Comparison of ENCODE assay signal across 19 mouse cellular contexts in genomic region chr4:13286276-13286910, GRCm38 (mm10).
DNase-seq lines count a peak whose midpoint lies in the region; ATAC-seq and TF ChIP-seq lines count a peak whose summit lies in the region.
"Had no signal": no experiment of that assay in that cellular context is flagged by ENCODE, and none has a peak within 500 bp of the region (broad histone marks: within the 10 kb centered on the region; RNA-seq: fewer than 3 reads in every experiment).

No protein-coding gene starts in this region.

- H3K4me3 ChIP-seq in hindbrain, postnatal 0 days (ENCODE audit: low read length), result no peak overlapping the region
- H3K4me3 ChIP-seq in midbrain, embryonic 15.5 days, result no peak overlapping the region
- H3K4me3 ChIP-seq: liver, embryonic 12.5 days; megakaryocyte, embryonic 14.5 days; stomach, embryonic 15.5 days had no signal

- no peak overlapping the region for H3K9ac ChIP-seq in hindbrain, postnatal 0 days (replicated peaks; ENCODE audit: low read length)
- H3K9ac ChIP-seq in midbrain, embryonic 15.5 days, result no peak overlapping the region
- H3K9ac ChIP-seq: liver, embryonic 12.5 days; stomach, embryonic 15.5 days had no signal

- no peaks in the 10 kb centered on the region for H3K4me1 ChIP-seq in hindbrain, postnatal 0 days (ENCODE audit: insufficient read depth, low read length)
- peaks cover 7% of the 10 kb centered on the region; the same call in 1 of the 2 replicates for H3K4me1 ChIP-seq in midbrain, embryonic 15.5 days
- H3K4me1 ChIP-seq: liver, embryonic 12.5 days; stomach, embryonic 15.5 days had no signal

- no peaks in the 10 kb centered on the region for H3K9me3 ChIP-seq in hindbrain, postnatal 0 days (ENCODE audit: low read length)
- no peaks in the 10 kb centered on the region for H3K9me3 ChIP-seq in midbrain, embryonic 15.5 days
- H3K9me3 ChIP-seq: liver, embryonic 12.5 days; megakaryocyte, embryonic 14.5 days; stomach, embryonic 15.5 days had no signal

- no peak for TF ChIP-seq CTCF in brain, embryonic 14.5 days (IDR thresholded peaks at IDR 0.05; ENCODE audit: borderline replicate concordance, extremely low read depth, insufficient read depth, insufficient read length)
- TF ChIP-seq CTCF in hindbrain, postnatal 0 days (IDR thresholded peaks at IDR 0.05; ENCODE audit: low read depth), result no peak

- H3K27ac ChIP-seq in hindbrain, postnatal 0 days, result no peak overlapping the region
- no peak overlapping the region for H3K27ac ChIP-seq in midbrain, embryonic 15.5 days
- H3K27ac ChIP-seq: liver, embryonic 12.5 days; stomach, embryonic 15.5 days had no signal

- no peak for DNase-seq in frontal cortex, postnatal 10 days (ENCODE audit: low spot score in 2 of 2)
- DNase-seq in brain, embryonic 14.5 days (ENCODE audit: low read depth), result peak; percentile 90
- peak; percentile 57 for DNase-seq in hindbrain, postnatal 0 days (ENCODE audit: low spot score)
- no peak for DNase-seq in gastrocnemius, adult 8-10 months (ENCODE audit: low spot score in 2 of 2)
- no peak for DNase-seq in urinary bladder, adult 2 months (ENCODE audit: low spot score)
- DNase-seq: adrenal gland, postnatal 25 days; cerebellum, adult 18-20 months; embryo, embryonic 11 days; gastrocnemius, postnatal 14 days; heart, postnatal 36 days; kidney, adult 18-20 months; kidney, postnatal 36 days; thymus, postnatal 25 days had no signal

- H3K27me3 ChIP-seq in hindbrain, postnatal 0 days (ENCODE audit: insufficient read depth, low read length), result no peaks in the 10 kb centered on the region
- H3K27me3 ChIP-seq in midbrain, embryonic 15.5 days (replicated peaks), result no peaks in the 10 kb centered on the region
- H3K27me3 ChIP-seq: liver, embryonic 12.5 days; megakaryocyte, embryonic 14.5 days; stomach, embryonic 15.5 days had no signal

- ATAC-seq in frontal cortex, adult (ENCODE audit: low TSS enrichment), result peak; percentile 89
- ATAC-seq in hindbrain, postnatal 0 days, result no peak
- ATAC-seq in midbrain, embryonic 15.5 days (replicated peaks), result no peak
- ATAC-seq: liver, embryonic 12.5 days had no signal

- H3K4me2 ChIP-seq in hindbrain, postnatal 0 days (ENCODE audit: low read depth, low read length), result no peak overlapping the region
- peak overlapping the region; percentile 2; the same call in 1 of the 2 replicates for H3K4me2 ChIP-seq in midbrain, embryonic 15.5 days
- H3K4me2 ChIP-seq: heart, embryonic 11.5 days; liver, embryonic 12.5 days; stomach, embryonic 15.5 days had no signal

- WGBS in hindbrain, postnatal 0 days, result 23% methylated on average over 7 of the region's 7 CpGs
- 18% methylated on average over 7 of the region's 7 CpGs for WGBS in midbrain, embryonic 15.5 days

- no peaks in the 10 kb centered on the region for H3K36me3 ChIP-seq in hindbrain, postnatal 0 days (ENCODE audit: insufficient read depth, low read length)
- no peaks in the 10 kb centered on the region for H3K36me3 ChIP-seq in midbrain, embryonic 15.5 days (replicated peaks)
- H3K36me3 ChIP-seq: liver, embryonic 12.5 days; stomach, embryonic 15.5 days had no signal

- TF ChIP-seq POLR2A in brain, embryonic 14.5 days (IDR thresholded peaks at IDR 0.05; ENCODE audit: borderline replicate concordance, extremely low read depth, insufficient read depth, insufficient read length, poor library complexity, severe bottlenecking), result no peak

Comparison
In these comparisons a context has a peak if more than half of its experiments do, and no peak if none do; other contexts are left out.
1. DNase-seq: peak in brain, embryonic 14.5 days (single experiment) and hindbrain, postnatal 0 days (single experiment); none in frontal cortex, postnatal 10 days (0 of 2), gastrocnemius, adult 8-10 months (0 of 2) and urinary bladder, adult 2 months (single experiment).